Mouse (Mus musculus) adrenal gland, adult 10 weeks (tissue): ENCODE data around the gene Pla2g2d. TPM values are rescaled to one million over a fixed set of nuclear protein-coding genes. Genes with fewer than 3 reads are reported as not detected.

Experiments
- polyA plus RNA-seq: library from polyadenylated mRNA; stranded (reverse); fragments of 350-450 nt; fragmentation: Illumina TruSeq; extraction: RNeasy Lipid Tissue Mini Kit (QIAGEN cat#74804); gene quantifications from one replicate; pipeline ENCODE4 v1.2.3, GENCODE M21; 2014; ENCODE audit warnings: low read depth, low replicate concordance

Gene Pla2g2d
- 2.7 TPM for polyA plus RNA-seq

GRCm38 (mm10) chr4:138775435-138775834, at the start of gene Pla2g2d:
TSS of gene Pla2g2d (plus strand) at chr4:138775735.

DNA sequence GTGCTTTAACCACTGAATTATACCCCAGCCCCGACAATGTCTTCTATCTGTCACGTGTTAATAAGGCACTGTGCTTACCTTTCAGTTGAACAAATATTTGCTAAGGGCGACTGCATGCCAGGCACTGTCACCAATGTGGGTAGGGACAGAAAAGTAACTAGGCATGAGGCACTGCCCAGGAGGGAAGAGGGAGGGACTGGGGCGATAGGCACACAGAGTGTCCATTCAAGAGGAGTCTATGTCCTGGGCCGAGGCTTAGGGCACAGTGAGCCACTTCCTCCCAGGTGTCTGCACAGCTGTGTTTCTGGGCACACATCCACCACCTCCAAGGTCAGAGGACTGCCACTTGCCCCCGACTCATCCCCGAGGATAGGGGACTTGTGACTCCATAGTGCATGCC, 38.5 kb upstream of the Pla2g2d start, which contains the start of gene Ubxn10:
Ubxn10 (minus strand) TSS at position 137 of the 400 bp plus-strand sequence.

DNA sequence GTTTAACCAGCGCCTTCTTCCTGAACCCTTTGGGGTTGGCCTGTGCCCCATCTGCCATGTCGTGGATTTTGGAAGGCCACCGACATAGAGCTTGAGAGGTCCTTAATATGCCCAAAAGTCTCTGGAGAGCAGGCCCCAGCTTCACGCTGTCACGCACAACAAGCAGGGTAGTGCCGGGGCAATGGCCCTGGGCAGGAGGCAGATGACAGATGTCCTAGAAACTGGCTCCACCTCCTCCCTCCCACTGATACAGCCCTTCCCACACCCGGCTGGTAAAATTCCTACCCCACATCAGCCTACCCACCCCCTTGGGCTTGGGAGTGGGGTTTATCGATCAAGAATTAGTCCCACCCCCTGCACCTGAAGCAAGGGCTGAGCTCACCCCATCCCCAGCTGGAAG, 18.1 kb upstream of the Pla2g2d start, which contains the start of gene Pla2g2f:
Pla2g2f (minus strand) TSS at position 211 of the 400 bp plus-strand sequence.

Other genes starting within 250 kb of the Pla2g2d start
- not detected for gene Vwa5b1, start 139.9 kb upstream of the Pla2g2d start, polyA plus RNA-seq
- 0.35 TPM for gene Pla2g2c, start 50.9 kb upstream of the Pla2g2d start, polyA plus RNA-seq
- 0.47 TPM for gene Ubxn10, start 38.6 kb upstream of the Pla2g2d start, polyA plus RNA-seq
- 8.3 TPM for gene Pla2g2f, start 18.1 kb upstream of the Pla2g2d start, polyA plus RNA-seq
- 15.9 TPM for gene Pla2g5, start 87.7 kb downstream of the Pla2g2d start, polyA plus RNA-seq
- not detected for gene Gm13030, start 98.2 kb downstream of the Pla2g2d start, polyA plus RNA-seq
- gene Pla2g2e, start 102.2 kb downstream of the Pla2g2d start, polyA plus RNA-seq: not detected
- gene Otud3, start 138.2 kb downstream of the Pla2g2d start, polyA plus RNA-seq: 2.0 TPM
- not detected for gene Rnf186, start 191.4 kb downstream of the Pla2g2d start, polyA plus RNA-seq
- gene Tmco4, start 197.2 kb downstream of the Pla2g2d start, polyA plus RNA-seq: 3.0 TPM